ENCODE assay signal across 22 mouse cellular contexts in genomic region chr12:88473796-88474195, GRCm38 (mm10).
A peak's percentile ranks its signal among the peaks of the same experiment; 100 is the strongest.
DNase-seq lines count a peak whose midpoint lies in the region; ATAC-seq lines count a peak whose summit lies in the region.
"Had no signal": no experiment of that assay in that cellular context is flagged by ENCODE, and none has a peak within 500 bp of the region (broad histone marks: within the 10 kb centered on the region; RNA-seq: fewer than 3 reads in every experiment).

No protein-coding gene starts in this region.

- DNase-seq in forebrain, embryonic 11.5 days (ENCODE audit: low spot score): no peak
- DNase-seq in forebrain, embryonic 14.5 days (ENCODE audit: low spot score): peak; percentile 38
- DNase-seq in retina, postnatal 1 day: peak; percentile 81
- no peak for DNase-seq in retina, embryonic 14.5 days (ENCODE audit: low spot score)
- DNase-seq: adrenal gland, adult 2 months; adrenal gland, postnatal 10 days; adrenal gland, postnatal 25 days; B cell, adult 2 months; cerebellum, adult 11-12 months; cerebellum, adult 2 months; cerebellum, adult 9-10 months; cerebellum, postnatal 10 days; cerebellum, postnatal 25 days; forebrain, postnatal 0 days had no signal

- WGBS in forebrain, embryonic 12.5 days: 43% methylated on average over 6 of the region's 6 CpGs
- 65% methylated on average over 6 of the region's 6 CpGs for WGBS in forebrain, embryonic 11.5 days
- WGBS in forebrain, embryonic 14.5 days: 15% methylated on average over 6 of the region's 6 CpGs
- 16% methylated on average over 6 of the region's 6 CpGs for WGBS in forebrain, embryonic 16.5 days
- WGBS in midbrain, embryonic 15.5 days: 73% methylated on average over 6 of the region's 6 CpGs

- no peak overlapping the region for H3K4me3 ChIP-seq in forebrain, embryonic 12.5 days (replicated peaks)
- no peak overlapping the region for H3K4me3 ChIP-seq in forebrain, embryonic 11.5 days (ENCODE audit: low read depth, low read length)
- H3K4me3 ChIP-seq in forebrain, embryonic 14.5 days (ENCODE audit: low read depth, low read length): no peak overlapping the region
- H3K4me3 ChIP-seq in forebrain, embryonic 16.5 days (replicated peaks; ENCODE audit: low read length): no peak overlapping the region
- H3K4me3 ChIP-seq in midbrain, embryonic 15.5 days: no peak overlapping the region
- H3K4me3 ChIP-seq: embryonic facial prominence, embryonic 10.5 days; embryonic facial prominence, embryonic 12.5 days had no signal

- ATAC-seq in forebrain, embryonic 12.5 days (ENCODE audit: low FRiP score): peak; percentile 41; the same call in 1 of the 2 replicates
- no peak for ATAC-seq in forebrain, embryonic 11.5 days (replicated peaks; ENCODE audit: low FRiP score)
- no peak for ATAC-seq in forebrain, embryonic 14.5 days
- no peak for ATAC-seq in forebrain, embryonic 16.5 days
- no peak for ATAC-seq in midbrain, embryonic 15.5 days (replicated peaks)
- ATAC-seq: CD4-positive, CD25-positive, alpha-beta regulatory T cell, adult 4 months; forebrain, postnatal 0 days had no signal

- H3K36me3 ChIP-seq in forebrain, embryonic 12.5 days (replicated peaks): no peaks in the 10 kb centered on the region
- no peaks in the 10 kb centered on the region for H3K36me3 ChIP-seq in forebrain, embryonic 11.5 days (ENCODE audit: control insufficient read depth, insufficient read depth, low read length)
- H3K36me3 ChIP-seq in forebrain, embryonic 14.5 days (ENCODE audit: control insufficient read depth, insufficient read depth, low read length): no peaks in the 10 kb centered on the region
- H3K36me3 ChIP-seq in forebrain, embryonic 16.5 days (ENCODE audit: control insufficient read depth, insufficient read depth): no peaks in the 10 kb centered on the region
- no peaks in the 10 kb centered on the region for H3K36me3 ChIP-seq in midbrain, embryonic 15.5 days (replicated peaks)
- H3K36me3 ChIP-seq: embryonic facial prominence, embryonic 10.5 days; embryonic facial prominence, embryonic 12.5 days; G1E had no signal

- no peak overlapping the region for H3K4me2 ChIP-seq in forebrain, embryonic 12.5 days
- no peak overlapping the region for H3K4me2 ChIP-seq in forebrain, embryonic 11.5 days (ENCODE audit: low read depth, low read length, severe bottlenecking)
- H3K4me2 ChIP-seq in forebrain, embryonic 14.5 days (ENCODE audit: low read length): no peak overlapping the region
- no peak overlapping the region for H3K4me2 ChIP-seq in forebrain, embryonic 16.5 days (ENCODE audit: low read length)
- H3K4me2 ChIP-seq in midbrain, embryonic 15.5 days: no peak overlapping the region
- H3K4me2 ChIP-seq: embryonic facial prominence, embryonic 12.5 days had no signal

- H3K9ac ChIP-seq in forebrain, embryonic 12.5 days: no peak overlapping the region
- no peak overlapping the region for H3K9ac ChIP-seq in forebrain, embryonic 11.5 days (ENCODE audit: low read length)
- H3K9ac ChIP-seq in forebrain, embryonic 14.5 days (ENCODE audit: low read length): no peak overlapping the region
- no peak overlapping the region for H3K9ac ChIP-seq in forebrain, embryonic 16.5 days (replicated peaks; ENCODE audit: low read depth, low read length)
- no peak overlapping the region for H3K9ac ChIP-seq in midbrain, embryonic 15.5 days
- H3K9ac ChIP-seq: embryonic facial prominence, embryonic 12.5 days; forebrain, postnatal 0 days had no signal

- no peak overlapping the region for H3K27ac ChIP-seq in forebrain, embryonic 12.5 days
- no peak overlapping the region for H3K27ac ChIP-seq in forebrain, embryonic 11.5 days (ENCODE audit: low read depth, low read length)
- H3K27ac ChIP-seq in forebrain, embryonic 14.5 days (ENCODE audit: low read depth, low read length): no peak overlapping the region
- H3K27ac ChIP-seq in forebrain, embryonic 16.5 days (ENCODE audit: low read length): no peak overlapping the region
- no peak overlapping the region for H3K27ac ChIP-seq in midbrain, embryonic 15.5 days
- H3K27ac ChIP-seq: embryonic facial prominence, embryonic 10.5 days; embryonic facial prominence, embryonic 12.5 days had no signal

- H3K4me1 ChIP-seq in forebrain, embryonic 12.5 days: no peaks in the 10 kb centered on the region
- H3K4me1 ChIP-seq in forebrain, embryonic 11.5 days (replicated peaks; ENCODE audit: control insufficient read depth, insufficient read depth, low read length): no peaks in the 10 kb centered on the region
- H3K4me1 ChIP-seq in forebrain, embryonic 14.5 days (ENCODE audit: control insufficient read depth, insufficient read depth, low read length): no peaks in the 10 kb centered on the region
- no peaks in the 10 kb centered on the region for H3K4me1 ChIP-seq in forebrain, embryonic 16.5 days (replicated peaks; ENCODE audit: control insufficient read depth, insufficient read depth, low read length)
- no peaks in the 10 kb centered on the region for H3K4me1 ChIP-seq in midbrain, embryonic 15.5 days
- H3K4me1 ChIP-seq: embryonic facial prominence, embryonic 12.5 days had no signal

- no peaks in the 10 kb centered on the region for H3K9me3 ChIP-seq in forebrain, embryonic 12.5 days
- no peaks in the 10 kb centered on the region for H3K9me3 ChIP-seq in forebrain, embryonic 11.5 days (ENCODE audit: control insufficient read depth, low read length)
- H3K9me3 ChIP-seq in forebrain, embryonic 14.5 days (replicated peaks; ENCODE audit: control insufficient read depth, low read length): no peaks in the 10 kb centered on the region
- H3K9me3 ChIP-seq in forebrain, embryonic 16.5 days (ENCODE audit: control insufficient read depth, low read length): no peaks in the 10 kb centered on the region
- H3K9me3 ChIP-seq in midbrain, embryonic 15.5 days: no peaks in the 10 kb centered on the region
- H3K9me3 ChIP-seq: embryonic facial prominence, embryonic 10.5 days; embryonic facial prominence, embryonic 12.5 days; G1E had no signal

- H3K27me3 ChIP-seq in forebrain, embryonic 12.5 days: peaks cover 10% of the 10 kb centered on the region
- no peaks in the 10 kb centered on the region for H3K27me3 ChIP-seq in forebrain, embryonic 11.5 days (ENCODE audit: control insufficient read depth, insufficient read depth, low read length)
- no peaks in the 10 kb centered on the region for H3K27me3 ChIP-seq in forebrain, embryonic 14.5 days (replicated peaks; ENCODE audit: control insufficient read depth, insufficient read depth, low read length)
- H3K27me3 ChIP-seq in forebrain, embryonic 16.5 days (replicated peaks; ENCODE audit: control insufficient read depth, insufficient read depth, low read length): no peaks in the 10 kb centered on the region
- no peaks in the 10 kb centered on the region for H3K27me3 ChIP-seq in midbrain, embryonic 15.5 days (replicated peaks)
- H3K27me3 ChIP-seq: CH12.LX; embryonic facial prominence, embryonic 12.5 days had no signal

Comparison
In these comparisons a context has a peak if more than half of its experiments do, and no peak if none do; other contexts are left out.
1. DNase-seq: peak in forebrain, embryonic 14.5 days (single experiment) and retina, postnatal 1 day (single experiment); none in forebrain, embryonic 11.5 days (single experiment) and retina, embryonic 14.5 days (single experiment).